ENCODE assay signal across 13 mouse cellular contexts in the genomic region with DNA sequence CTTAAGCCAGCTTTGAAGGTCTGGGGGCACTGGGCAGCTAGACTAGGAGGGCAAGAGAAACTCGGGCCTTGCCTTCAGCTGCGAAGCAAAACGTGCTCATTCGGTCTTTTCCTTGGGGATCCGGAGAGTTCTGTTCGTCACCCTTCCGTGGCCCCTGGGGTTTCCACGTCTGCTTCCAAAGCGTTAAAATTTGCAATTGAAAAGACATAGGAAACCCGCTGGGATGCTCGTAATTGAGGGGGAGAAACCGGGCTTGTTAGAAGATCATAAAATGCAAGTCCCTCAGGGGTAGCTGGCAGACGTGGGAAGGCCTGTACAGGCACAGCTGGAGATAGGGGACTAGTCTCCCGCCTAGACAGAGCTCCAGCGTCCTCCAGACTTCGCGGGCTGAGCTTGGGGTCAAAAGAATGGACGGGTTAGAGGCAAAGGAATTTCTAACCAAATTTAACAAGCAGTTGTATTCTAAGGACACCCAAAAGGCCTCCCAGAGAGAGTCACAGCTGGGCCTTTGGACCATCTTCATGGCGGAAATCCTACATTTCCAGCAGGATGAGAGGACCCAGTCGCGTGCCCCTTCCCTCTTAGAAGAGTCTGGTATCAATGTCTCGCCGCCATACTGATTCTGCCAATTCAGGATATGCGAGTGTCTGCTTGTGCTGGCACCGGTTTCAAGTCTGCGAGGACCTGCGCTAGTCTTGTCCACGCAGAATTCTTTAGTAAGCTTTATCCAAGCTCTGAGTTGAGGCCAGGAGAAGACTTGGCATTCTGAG. TPM values are rescaled to one million over a fixed set of nuclear protein-coding genes. Genes with fewer than 3 reads are reported as not detected.
DNase-seq lines count a peak whose midpoint lies in the region; ATAC-seq and TF ChIP-seq lines count a peak whose summit lies in the region.
"Had no signal": no experiment of that assay in that cellular context is flagged by ENCODE, and none has a peak within 500 bp of the region (broad histone marks: within the 10 kb centered on the region; RNA-seq: fewer than 3 reads in every experiment).

No protein-coding gene starts in this region.

- no peak overlapping the region for H3K4me2 ChIP-seq in hindbrain, embryonic 11.5 days (replicated peaks; ENCODE audit: low read depth, low read length)
- H3K4me2 ChIP-seq in hindbrain, embryonic 12.5 days (replicated peaks): no peak overlapping the region
- H3K4me2 ChIP-seq in hindbrain, embryonic 16.5 days (ENCODE audit: low read length): no peak overlapping the region
- H3K4me2 ChIP-seq in midbrain, embryonic 16.5 days (ENCODE audit: low read length): peak overlapping the region; percentile 15
- H3K4me2 ChIP-seq: liver, embryonic 12.5 days had no signal

- H3K4me1 ChIP-seq in hindbrain, embryonic 11.5 days (replicated peaks; ENCODE audit: control insufficient read depth, insufficient read depth, low read length): peaks cover 16% of the 10 kb centered on the region
- H3K4me1 ChIP-seq in hindbrain, embryonic 12.5 days: peaks cover 31% of the 10 kb centered on the region
- H3K4me1 ChIP-seq in hindbrain, embryonic 16.5 days (ENCODE audit: control insufficient read depth, insufficient read depth, low read depth, low read length): peaks cover 8% of the 10 kb centered on the region
- H3K4me1 ChIP-seq in midbrain, embryonic 16.5 days (ENCODE audit: control insufficient read depth, insufficient read depth, low read length): peaks cover 10% of the 10 kb centered on the region

- H3K9me3 ChIP-seq in hindbrain, embryonic 11.5 days (ENCODE audit: control insufficient read depth, low read length): no peaks in the 10 kb centered on the region
- H3K9me3 ChIP-seq in hindbrain, embryonic 12.5 days (replicated peaks): no peaks in the 10 kb centered on the region
- H3K9me3 ChIP-seq in hindbrain, embryonic 16.5 days (ENCODE audit: control insufficient read depth, low read length): no peaks in the 10 kb centered on the region
- no peaks in the 10 kb centered on the region for H3K9me3 ChIP-seq in midbrain, embryonic 16.5 days (replicated peaks; ENCODE audit: control insufficient read depth, low read length, poor library complexity, severe bottlenecking)
- H3K9me3 ChIP-seq: liver, embryonic 12.5 days had no signal

- H3K9ac ChIP-seq in hindbrain, embryonic 11.5 days (ENCODE audit: low read depth, low read length): no peak overlapping the region
- no peak overlapping the region for H3K9ac ChIP-seq in hindbrain, embryonic 12.5 days
- no peak overlapping the region for H3K9ac ChIP-seq in hindbrain, embryonic 16.5 days (ENCODE audit: low read depth, low read length)
- H3K9ac ChIP-seq in midbrain, embryonic 16.5 days (ENCODE audit: low read depth, low read length): no peak overlapping the region
- H3K9ac ChIP-seq: liver, embryonic 12.5 days had no signal

- peaks cover 94% of the 10 kb centered on the region for H3K27me3 ChIP-seq in hindbrain, embryonic 11.5 days (ENCODE audit: control insufficient read depth, insufficient read depth, low read length)
- H3K27me3 ChIP-seq in hindbrain, embryonic 12.5 days: peaks cover 95% of the 10 kb centered on the region
- peaks cover 43% of the 10 kb centered on the region for H3K27me3 ChIP-seq in hindbrain, embryonic 16.5 days (replicated peaks; ENCODE audit: control insufficient read depth, insufficient read depth, low read length)
- H3K27me3 ChIP-seq in midbrain, embryonic 16.5 days (ENCODE audit: control insufficient read depth, insufficient read depth, low read depth, low read length): peaks cover 59% of the 10 kb centered on the region

- peak overlapping the region; percentile 47; the same call in 1 of the 2 replicates for H3K27ac ChIP-seq in hindbrain, embryonic 11.5 days (ENCODE audit: low read depth, low read length)
- no peak overlapping the region for H3K27ac ChIP-seq in hindbrain, embryonic 12.5 days
- H3K27ac ChIP-seq in hindbrain, embryonic 16.5 days (ENCODE audit: low read depth, low read length): 0 out of 2 replicates have a peak overlapping the region, but pooled peaks have one; percentile 37
- H3K27ac ChIP-seq in midbrain, embryonic 16.5 days (ENCODE audit: low read length): no peak overlapping the region
- no peak overlapping the region for H3K27ac ChIP-seq in left cerebral cortex, adult 2 months
- H3K27ac ChIP-seq: liver, embryonic 12.5 days; macrophage had no signal

- no peak for TF ChIP-seq CTCF in left cerebral cortex, adult 2 months (IDR thresholded peaks at IDR 0.05)

- peak; percentile 62 for DNase-seq in hindbrain, embryonic 11.5 days (ENCODE audit: low spot score)
- DNase-seq in R1 (ENCODE audit: low read depth, low spot score) (peak; percentile 83), MN1 (ENCODE audit: low spot score) (no peak)
- no peak for DNase-seq in heart, adult 11 months
- DNase-seq in left cerebral cortex, adult 2 months (ENCODE audit: extremely low spot score in 1 of 2, low spot score in 2 of 2): no peak
- DNase-seq: cerebellum, adult 2 months; kidney, adult 11 months had no signal

- intact Hi-C loops in left cerebral cortex, adult 2 months (cut with DNase I): loop anchor here (5.0 kb wide), 3 partner anchors 102 to 843 kb away; a partner anchor contains a TSS

- peak overlapping the region; percentile 2; the same call in 1 of the 2 replicates for H3K4me3 ChIP-seq in hindbrain, embryonic 11.5 days (ENCODE audit: low read depth, low read length)
- no peak overlapping the region for H3K4me3 ChIP-seq in hindbrain, embryonic 12.5 days
- no peak overlapping the region for H3K4me3 ChIP-seq in hindbrain, embryonic 16.5 days (ENCODE audit: low read length)
- no peak overlapping the region for H3K4me3 ChIP-seq in midbrain, embryonic 16.5 days (ENCODE audit: low read depth, low read length)
- H3K4me3 ChIP-seq in left cerebral cortex, adult 2 months: no peak overlapping the region
- H3K4me3 ChIP-seq: liver, embryonic 12.5 days had no signal

- whole genome bisulfite sequencing in hindbrain, embryonic 11.5 days: under 1% methylated on average over 28 of the region's 28 CpGs
- WGBS in hindbrain, embryonic 12.5 days: under 1% methylated on average over 28 of the region's 28 CpGs
- 1% methylated on average over 28 of the region's 28 CpGs for WGBS in hindbrain, embryonic 16.5 days
- WGBS in midbrain, embryonic 16.5 days: 4% methylated on average over 28 of the region's 28 CpGs

- H3K36me3 ChIP-seq in hindbrain, embryonic 11.5 days (ENCODE audit: control insufficient read depth, insufficient read depth, low read length): no peaks in the 10 kb centered on the region
- no peaks in the 10 kb centered on the region for H3K36me3 ChIP-seq in hindbrain, embryonic 12.5 days
- H3K36me3 ChIP-seq in hindbrain, embryonic 16.5 days (ENCODE audit: control insufficient read depth, insufficient read depth, low read length): no peaks in the 10 kb centered on the region
- H3K36me3 ChIP-seq in midbrain, embryonic 16.5 days (ENCODE audit: control insufficient read depth, insufficient read depth, low read length): no peaks in the 10 kb centered on the region
- H3K36me3 ChIP-seq: liver, embryonic 12.5 days had no signal

- ATAC-seq in hindbrain, embryonic 11.5 days (ENCODE audit: low FRiP score): no peak
- ATAC-seq in hindbrain, embryonic 12.5 days (ENCODE audit: low FRiP score): no peak
- ATAC-seq in hindbrain, embryonic 16.5 days: no peak
- no peak for ATAC-seq in midbrain, embryonic 16.5 days
- ATAC-seq: liver, embryonic 12.5 days had no signal

RNA-seq across cellular contexts. Expression of a gene that starts 4.3 kb away (rescaled TPM):
- polyA plus RNA-seq in hindbrain, embryonic 11.5 days (2014; fragmentation: Nextera tagmentation; extraction: Ambion mirVana): 3.4 and 5.7 TPM in 2 replicates
- polyA plus RNA-seq in hindbrain, embryonic 12.5 days (2016; fragmentation: Nextera tagmentation; extraction: Ambion mirVana): 2.9 and 3.6 TPM in 2 replicates
- 3.3 and 4.2 TPM in 2 replicates for polyA plus RNA-seq in hindbrain, embryonic 16.5 days (2015; fragmentation: Nextera tagmentation; extraction: Ambion mirVana)
- polyA plus RNA-seq in midbrain, embryonic 16.5 days (2015; fragmentation: Nextera tagmentation; extraction: Ambion mirVana): 8.5 and 8.7 TPM in 2 replicates
- 1 to 10 TPM; 4.1 to 4.5 TPM for total RNA-seq in left cerebral cortex, adult 2 months (2021)
- polyA plus RNA-seq: heart, postnatal 0 days; liver, embryonic 12.5 days; macrophage had no signal

Comparison
In these comparisons a context has a peak if more than half of its experiments do, and no peak if none do; other contexts are left out.
1. H3K27ac ChIP-seq: peak in hindbrain, embryonic 11.5 days (single experiment) and hindbrain, embryonic 16.5 days (single experiment); none in hindbrain, embryonic 12.5 days (single experiment), midbrain, embryonic 16.5 days (single experiment) and left cerebral cortex, adult 2 months (single experiment).
2. DNase-seq: peak in hindbrain, embryonic 11.5 days (single experiment) and R1 (single experiment); none in heart, adult 11 months (single experiment), MN1 (single experiment) and left cerebral cortex, adult 2 months (0 of 2).